Mouse (Mus musculus) urinary bladder, postnatal 10 days (tissue): ENCODE measurements around the gene Armc5.

Experiments used
- DNase-seq: peaks from one replicate; pipeline ENCODE4 v3.0.0; 2022; ENCODE audit warnings: low spot score

The Armc5 gene

DNA sequence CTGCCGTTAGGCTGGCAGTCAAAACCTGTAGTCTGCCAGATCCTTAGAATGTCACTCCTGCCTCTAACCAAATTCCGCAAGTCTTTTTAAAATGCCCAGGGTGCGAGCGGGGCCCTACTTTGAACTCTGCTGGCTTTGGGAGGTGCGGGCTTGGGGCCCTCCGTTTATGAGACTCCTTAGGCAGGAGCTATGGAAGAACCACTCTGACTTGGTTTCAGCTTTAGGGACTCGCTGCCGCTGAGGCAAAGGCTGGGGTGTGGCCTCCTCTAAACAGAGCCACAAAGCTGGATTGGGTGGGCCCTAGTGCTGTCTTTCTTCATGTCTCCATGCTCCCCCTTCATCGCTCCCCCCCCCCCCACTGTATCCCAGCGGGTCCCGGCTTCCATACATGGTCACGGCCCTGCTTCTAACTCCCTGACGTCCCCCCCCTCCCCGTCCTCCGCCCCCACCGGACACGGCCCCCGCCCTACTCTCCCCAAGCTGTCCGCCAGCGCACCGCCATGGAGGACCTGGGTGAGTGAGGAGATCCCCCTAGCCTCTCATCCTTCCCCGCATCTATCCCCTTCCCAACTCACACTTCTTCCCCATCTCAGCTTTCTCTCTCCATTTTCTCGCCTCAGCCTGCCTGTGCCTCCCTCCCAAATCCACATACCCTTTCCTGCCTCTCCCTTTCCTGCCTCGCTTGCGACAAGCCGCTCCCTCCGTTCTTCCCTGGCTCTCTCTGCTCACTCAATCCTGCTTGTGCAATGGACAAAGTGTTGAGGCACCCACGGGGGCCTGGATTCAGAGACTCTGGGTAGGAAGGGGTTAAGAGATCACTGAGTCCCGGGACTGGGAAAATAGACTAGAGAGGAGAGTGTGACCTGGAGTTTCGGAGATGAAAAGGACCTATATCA, 9.6 kb downstream of the Armc5 start, which contains the start of gene Tgfb1i1:
Gene Tgfb1i1, plus strand, starts transcription at position 317 of the 896 bp plus-strand sequence.
- DNase-seq, result no peak

DNA sequence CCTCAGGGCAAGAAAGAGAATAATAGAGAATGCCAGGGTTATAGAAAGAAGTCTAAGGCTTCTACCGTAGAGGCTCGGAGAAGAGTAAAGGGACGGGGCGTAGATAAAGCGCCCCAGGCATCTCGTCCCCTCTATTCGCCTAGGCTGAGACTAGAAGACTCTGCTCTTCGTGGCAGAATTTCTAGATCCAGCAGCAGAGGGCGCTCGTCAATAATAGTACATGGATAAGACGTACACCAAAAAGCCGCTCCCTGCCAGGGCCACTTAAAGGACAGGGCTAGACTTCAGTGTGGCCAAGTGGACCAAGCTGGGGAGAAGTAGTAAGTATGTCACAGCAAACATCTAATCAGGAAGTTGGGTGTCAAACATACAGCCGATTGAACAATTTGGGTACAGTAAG, 10.3 kb downstream of the Armc5 start:
- peak; percentile 64 for DNase-seq

DNA sequence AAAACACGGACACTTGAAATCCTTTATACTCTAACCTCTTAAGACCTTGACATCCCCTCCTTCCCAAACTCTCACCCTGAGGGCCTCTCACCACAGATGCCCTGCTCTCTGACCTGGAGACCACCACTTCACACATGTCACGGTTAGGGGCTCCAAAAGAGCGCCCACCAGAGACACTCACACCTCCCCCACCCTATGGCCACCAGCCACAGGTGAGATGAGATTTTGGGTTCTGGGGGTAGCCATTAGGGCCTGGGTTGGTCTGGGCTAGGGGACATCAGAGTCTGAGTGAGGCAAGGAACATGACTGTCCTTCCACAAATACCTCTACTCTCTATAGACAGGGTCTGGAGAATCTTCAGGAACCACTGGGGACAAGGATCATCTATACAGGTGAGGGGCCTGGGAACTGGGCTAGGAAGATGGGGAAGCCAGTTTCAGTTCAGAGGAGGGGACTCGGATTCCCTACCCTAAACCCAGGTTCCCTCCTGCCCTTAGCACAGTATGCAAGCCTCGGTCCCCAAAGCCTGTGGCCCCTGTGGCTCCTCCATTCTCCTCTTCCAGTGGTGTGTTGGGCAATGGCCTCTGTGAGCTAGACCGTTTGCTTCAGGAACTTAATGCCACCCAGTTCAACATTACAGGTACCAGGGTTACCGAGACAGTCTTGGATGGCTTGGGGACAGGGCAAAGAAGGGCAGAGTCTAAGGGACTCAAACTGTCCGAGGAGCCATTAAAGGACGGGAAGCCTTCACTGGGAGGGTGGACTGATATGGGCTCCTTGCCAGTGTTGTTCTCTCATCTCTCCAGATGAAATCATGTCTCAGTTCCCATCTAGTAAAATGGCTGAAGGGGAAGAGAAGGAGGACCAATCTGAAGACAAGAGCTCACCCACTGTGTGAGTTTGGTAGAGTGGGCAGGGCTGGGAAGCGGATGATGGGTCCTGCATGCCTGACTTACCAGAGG, 11.2 kb downstream of the Armc5 start:
- no peak for DNase-seq

DNA sequence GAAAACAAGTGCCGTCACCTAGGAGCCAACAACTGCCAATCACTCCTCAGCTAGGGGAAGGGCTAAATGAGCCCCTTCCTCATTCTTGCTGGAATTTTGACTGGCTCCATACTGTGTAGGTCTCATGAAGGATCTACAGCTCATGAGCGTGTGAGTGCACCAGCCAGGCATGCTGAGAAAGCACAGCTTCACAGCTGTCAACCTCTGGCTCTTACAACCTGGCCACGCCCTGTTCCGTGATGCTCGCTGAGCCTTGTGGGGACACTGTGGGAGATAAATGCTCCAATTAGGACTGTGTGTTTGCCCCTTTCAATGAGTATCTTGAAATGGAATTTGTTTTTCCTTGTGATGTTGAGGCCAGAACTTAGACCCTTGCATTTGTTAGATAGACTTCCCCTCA, 12.9 kb downstream of the Armc5 start:
- DNase-seq, result no peak

DNA sequence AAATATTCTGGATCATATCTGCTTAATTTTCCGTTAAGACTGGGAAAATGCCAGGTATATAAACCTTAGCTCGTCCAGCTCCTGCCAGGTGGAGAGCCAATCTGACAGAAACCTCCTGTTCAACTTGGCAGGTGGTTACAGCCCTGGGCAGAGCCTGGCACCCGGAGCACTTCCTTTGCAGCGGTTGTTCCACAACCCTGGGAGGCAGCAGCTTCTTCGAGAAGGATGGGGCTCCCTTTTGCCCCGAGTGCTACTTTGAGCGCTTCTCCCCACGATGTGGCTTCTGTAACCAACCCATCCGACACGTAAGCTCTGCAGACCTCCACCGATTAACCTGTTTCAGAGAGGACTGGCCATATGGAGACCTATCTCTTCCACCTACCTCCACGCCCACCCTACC, 14.8 kb downstream of the Armc5 start:
- DNase-seq, result no peak

DNA sequence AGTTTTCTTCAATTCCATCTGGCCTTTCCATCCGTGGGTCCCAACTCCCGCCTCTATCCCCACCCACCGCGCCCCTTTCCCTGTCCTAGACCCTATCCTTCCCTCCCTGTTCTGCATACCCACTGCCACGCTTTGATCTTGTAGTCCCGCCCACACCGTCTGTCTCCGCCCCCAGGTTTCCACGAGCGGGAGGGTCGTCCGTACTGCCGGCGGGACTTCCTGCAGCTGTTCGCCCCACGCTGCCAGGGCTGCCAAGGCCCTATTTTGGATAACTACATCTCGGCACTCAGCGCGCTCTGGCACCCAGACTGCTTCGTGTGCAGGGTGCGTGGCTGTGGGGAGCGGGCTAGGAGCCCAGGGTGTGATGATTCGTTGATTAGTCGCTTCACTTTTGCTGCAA, 15.5 kb downstream of the Armc5 start:
- DNase-seq, result no peak

DNA sequence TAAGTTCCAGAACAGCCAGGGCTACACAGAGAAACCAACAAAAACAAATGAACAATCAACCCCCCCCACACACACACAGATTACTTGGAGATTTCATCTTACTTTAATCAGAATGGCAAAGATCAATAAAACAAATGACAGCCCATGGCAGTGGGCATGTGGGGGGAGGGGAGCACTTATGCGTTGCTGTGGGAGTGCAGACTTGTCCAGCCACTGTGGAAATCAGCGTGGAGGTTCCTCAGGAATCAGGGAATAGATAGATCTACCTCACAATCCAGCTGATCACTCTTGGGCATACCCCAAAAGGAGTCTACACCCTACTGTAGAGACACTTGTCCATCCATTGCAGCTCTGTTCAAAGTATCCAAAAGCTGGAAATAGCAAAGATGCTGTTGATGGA, 17.8 kb downstream of the Armc5 start:
- DNase-seq, result no peak

DNA sequence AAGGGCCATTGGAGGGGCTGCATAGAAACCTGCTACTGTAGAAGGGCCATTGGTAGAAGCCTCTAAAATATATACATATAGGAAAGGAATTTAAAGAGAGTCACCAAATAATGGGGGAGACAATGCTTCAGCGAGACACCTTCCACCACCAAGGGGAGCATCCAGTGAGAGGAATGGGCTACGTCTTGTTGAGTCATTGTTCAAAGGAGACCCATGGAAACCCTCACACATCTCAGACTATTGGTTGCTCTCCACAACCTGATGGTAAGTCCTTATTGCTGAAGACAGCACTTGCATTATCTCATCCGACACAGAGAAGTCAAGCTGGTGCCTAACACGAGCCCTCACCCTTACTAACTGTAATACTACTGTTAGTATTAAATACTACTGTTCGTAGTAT, 18.6 kb downstream of the Armc5 start:
- DNase-seq, result no peak

DNA sequence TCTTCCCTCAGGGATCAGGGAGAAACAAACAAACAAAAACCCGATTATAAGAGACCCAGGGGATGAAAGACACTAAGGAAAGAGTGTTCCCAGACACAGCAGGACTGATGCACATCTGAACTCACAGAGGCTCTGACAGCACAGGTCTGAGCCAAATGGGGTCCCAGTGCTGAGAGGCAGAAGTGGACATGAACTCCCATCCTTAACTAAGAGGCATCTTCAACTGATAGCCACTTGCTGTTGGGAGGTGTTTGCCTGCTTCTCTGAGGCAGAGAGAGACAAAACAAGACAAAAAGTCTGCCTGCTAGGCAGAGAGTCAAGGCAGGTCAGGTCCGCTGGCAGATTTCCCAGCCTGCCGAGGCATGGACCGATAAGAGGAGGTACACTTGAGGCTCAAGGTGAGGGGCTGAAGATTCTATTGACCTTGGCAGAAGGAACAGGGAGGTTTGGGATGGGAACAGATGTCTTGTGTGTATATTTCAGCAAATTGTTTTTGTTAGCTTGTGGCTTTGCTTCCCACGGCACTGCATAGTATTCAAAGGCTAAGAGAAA, 19.7 kb downstream of the Armc5 start:
- DNase-seq, result no peak

DNA sequence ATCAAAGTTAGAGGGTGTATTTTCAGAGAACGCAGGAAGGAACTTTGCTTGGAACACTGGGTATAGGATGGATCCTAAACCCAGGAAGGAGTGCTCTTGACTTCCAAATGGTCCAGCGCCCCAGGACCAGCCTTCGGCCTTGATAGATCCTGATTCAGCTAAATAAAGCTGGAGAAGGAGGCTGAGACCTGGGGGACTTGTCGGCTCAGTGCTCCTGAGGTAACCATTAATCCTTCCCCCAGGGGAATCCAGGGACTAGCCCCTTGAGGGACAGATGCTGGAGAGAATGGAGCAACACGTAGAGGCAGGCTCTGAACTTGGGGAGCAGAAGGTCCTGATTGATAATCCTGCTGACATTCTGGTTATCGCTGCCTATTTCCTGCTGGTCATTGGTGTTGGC, 28.3 kb downstream of the Armc5 start, which contains the start of gene Slc5a2:
Gene Slc5a2, plus strand, starts transcription at position 247 of the 400 bp plus-strand sequence.
- no peak for DNase-seq

DNA sequence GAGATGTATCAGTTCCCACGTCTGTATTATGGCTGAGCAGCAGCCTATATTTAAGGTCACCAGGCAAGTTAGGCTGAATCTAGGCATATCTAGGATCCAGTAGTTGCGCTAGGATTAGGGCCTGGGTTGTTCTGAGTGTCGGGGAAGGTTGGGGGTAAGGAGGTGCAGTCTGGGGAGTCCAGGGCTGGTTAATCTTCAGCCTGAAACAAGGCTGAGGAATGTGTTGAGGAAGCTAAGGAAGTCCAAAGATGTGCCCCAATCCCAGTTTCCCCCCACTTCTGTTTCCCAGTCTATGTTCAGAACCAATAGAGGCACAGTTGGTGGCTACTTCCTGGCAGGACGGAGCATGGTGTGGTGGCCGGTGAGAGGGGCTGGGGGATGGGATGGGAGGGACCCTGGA, 28.9 kb downstream of the Armc5 start:
- no peak for DNase-seq

DNA sequence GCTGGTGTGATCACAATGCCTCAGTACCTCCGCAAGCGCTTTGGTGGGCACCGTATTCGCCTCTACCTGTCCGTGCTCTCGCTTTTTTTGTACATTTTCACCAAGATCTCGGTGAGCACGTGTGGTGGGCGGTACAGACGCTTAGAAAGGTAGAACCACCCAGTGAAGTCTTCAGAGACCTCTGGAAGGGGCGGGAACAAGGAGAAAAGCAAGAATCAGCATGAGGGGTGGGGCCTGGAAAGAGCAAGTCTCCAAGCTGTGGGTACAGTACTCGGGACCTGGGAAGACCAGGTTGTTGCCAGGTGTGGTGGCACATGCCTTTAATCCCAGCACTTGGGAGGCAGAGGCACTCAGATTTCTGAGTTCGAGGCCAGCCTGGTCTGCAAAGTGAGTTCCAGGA, 30.2 kb downstream of the Armc5 start:
- DNase-seq, result no peak

DNA sequence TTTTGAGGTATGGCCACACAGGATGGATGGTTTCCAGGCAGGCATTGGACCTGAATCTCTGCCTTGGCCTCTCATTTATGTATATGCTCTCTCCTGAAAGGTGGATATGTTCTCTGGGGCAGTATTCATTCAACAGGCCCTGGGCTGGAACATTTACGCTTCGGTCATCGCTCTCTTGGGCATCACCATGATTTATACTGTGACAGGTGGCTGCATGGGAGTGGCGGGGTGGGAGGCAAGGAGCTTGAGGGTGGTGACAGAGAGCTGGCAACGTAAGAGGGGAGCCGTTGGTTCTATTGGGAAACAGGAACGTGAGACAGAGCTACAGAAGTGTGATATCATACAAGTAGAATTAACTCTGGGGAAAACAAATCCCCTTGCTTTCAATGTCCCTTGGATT, 30.7 kb downstream of the Armc5 start:
- DNase-seq, result no peak

DNA sequence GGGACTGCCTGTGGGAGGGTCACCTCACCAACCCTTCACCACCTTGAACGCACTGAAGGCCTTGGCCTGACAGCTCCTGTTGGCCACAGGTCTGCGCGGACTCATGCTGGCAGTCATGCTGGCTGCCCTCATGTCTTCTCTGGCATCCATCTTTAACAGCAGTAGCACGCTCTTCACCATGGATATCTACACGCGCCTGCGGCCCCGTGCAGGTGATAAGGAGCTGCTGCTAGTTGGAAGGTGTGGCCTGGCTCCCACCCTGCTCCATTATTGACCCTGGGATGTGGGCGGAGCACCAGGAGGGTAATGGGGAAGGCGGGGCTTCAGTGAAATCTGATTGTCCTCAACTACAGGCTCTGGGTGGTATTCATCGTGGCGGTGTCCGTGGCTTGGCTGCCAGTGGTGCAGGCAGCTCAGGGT, 33.3 kb downstream of the Armc5 start:
- DNase-seq, result no peak

DNA sequence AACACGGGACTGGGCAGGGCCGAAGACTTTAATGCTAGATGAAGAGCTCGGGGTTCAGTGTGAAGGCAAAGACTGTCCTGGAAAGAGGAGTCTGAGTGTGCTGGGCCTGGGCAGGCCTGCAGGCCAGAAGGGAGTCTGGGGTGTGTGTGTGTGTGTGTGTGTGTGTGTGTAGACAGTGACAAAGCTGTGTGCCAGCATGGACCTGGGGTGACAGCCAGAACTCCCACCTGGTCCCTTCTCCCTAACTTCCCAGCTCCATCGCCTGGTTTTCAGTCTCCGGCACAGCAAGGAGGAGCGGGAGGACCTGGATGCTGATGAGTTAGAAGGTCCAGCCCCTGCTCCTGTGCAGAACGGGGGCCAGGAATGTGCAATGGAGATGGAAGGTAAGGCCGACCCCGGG, 34.4 kb downstream of the Armc5 start:
- no peak for DNase-seq

DNA sequence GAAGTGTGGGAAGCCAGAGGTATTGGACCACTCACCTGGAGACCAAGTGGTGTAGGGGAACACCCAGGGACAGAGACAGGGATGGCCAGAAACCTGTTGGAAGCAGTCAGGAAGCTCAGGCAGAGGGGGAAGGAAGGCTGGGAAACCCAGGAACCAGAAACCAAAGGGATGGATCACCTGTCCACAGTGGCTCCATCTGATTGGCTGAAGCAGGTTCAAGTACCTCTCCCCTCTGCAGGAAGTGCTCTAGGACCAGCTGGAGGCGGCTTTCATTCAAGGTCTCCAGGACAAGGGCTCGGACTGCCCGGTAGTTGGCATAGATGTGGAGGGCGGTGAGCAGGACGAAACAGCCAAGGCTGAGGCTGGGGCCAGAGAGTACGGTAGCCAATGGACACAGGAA, 38.9 kb downstream of the Armc5 start:
- no peak for DNase-seq

DNA sequence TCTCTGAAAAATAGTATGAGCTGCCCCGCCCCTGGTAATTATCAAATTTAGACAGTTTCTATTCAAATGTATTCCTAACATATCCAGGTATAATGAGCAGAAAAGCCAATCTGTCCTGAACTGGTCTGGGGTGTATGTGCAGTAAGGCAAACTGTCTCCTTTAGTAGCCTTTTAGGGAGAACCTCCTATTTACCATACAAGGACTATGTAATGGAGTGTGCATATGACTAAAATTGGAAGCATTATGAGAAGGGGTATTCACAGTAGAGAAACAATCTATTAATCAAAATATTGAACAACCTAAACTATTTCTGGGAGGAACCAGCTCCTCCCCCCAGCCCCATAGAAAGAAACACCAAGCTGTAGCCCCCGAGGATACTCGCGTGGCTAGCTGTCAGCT, 42.6 kb downstream of the Armc5 start:
- no peak for DNase-seq

DNA sequence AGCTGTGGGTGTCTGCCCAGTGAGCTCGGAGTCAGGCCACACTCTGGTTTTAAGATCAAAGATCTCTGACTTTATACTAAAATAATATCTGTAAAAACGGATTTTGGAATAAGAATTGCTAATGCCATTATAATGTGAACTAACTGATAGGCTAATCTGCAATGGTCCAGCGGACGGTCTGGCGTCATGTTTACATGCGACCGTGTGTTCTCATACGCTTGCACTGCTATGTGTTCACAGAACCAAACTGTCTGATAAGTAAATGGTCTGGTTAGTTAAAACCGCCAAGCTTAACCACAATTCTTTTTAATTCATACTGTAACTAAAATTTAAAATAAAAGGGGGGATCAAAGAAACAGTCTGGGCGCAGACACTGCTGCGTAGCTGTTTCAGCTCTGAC, 44.6 kb downstream of the Armc5 start:
- no peak for DNase-seq

DNA sequence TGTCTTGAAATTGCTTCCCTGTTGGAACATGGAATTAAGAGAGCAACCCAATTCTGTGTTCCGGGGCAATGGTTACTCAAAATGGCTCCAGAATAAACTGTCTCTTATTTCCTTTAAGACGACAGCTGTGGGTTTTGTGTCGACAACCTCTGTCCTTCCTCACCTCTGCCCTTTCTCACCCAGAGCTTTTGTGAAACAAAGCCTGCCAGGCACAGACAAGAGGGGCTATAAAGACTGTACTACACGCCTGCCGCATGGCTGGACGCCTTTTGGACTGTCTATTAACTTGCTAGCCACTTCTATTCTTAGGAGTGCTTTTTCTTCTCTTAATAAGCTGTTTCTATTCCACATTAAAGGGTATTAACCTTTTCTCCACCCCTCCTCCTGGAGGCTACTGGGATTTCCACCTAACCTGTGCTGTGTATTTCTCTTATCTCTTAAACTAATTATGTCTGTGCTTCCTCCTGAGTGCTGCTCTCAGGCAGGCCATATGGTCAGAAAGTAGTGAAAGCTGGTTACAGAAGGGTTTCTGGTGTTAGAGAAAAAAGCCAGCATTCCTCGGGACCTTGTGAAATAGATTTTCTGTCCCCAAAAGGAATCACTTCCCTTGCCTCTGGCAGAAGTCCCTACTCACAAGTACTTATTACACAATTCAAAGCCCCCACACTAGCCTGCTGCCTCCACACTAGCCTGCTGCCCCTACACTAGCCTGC, 45.5 kb downstream of the Armc5 start:
- DNase-seq, result no peak

DNA sequence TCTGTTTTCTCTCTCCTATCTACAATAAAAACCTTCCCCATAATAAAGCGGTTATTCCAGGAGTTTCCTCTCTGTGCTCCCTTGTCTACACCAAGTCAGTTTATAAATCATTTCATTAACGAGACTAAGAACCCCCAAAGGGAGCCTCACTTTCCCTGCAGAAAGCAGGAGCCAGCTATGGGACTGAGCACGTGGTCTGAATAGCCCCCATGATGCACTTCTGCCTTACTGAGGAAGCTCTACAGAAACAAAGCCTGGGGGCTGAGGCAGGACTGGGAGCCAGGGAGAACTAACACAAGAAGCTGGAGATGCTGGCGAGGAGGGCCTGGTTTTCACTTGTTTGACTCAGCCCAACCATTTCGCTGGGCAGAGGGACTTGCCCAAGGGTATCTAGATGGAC, 46.9 kb downstream of the Armc5 start:
- DNase-seq, result no peak

DNA sequence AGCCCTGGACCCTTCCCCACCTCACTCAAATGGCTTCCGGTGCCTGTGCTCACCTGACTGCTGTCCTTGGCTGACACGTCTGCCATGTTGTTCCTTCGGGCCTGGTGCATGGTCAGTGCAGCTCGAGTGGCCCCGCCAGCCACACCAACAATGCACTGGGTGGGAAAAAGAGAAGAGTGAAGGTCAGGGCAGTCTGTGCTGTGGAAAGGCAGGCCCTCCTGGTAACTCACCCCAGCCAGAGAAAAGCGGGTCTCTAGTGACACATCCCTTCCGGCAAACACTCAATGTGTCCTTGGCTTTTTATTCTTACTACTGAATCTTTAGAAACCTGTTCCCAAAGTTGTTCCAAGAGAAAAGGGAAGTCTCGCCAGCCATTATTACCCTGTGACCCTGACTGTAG, 47.9 kb downstream of the Armc5 start:
- DNase-seq, result no peak
